Mouse (Mus musculus) hindbrain, embryonic 11.5 days (tissue): ENCODE measurements around the gene Cers4. TPM values are rescaled to one million over a fixed set of nuclear protein-coding genes. Genes with fewer than 3 reads are reported as not detected.

Experiments
- ATAC-seq: fragments of 200-750 bp; cut with Nextera tagmentation; 2 replicates; pipeline ENCODE4 v1.8.0; 2017; ENCODE audit warnings: mild to moderate bottlenecking, moderate TSS enrichment, moderate library complexity; ENCODE audit not compliant: low FRiP score
- DNase-seq: peaks from one replicate; pipeline ENCODE4 v3.0.0-alpha.2; 2015; ENCODE audit warnings: low spot score
- H3K27ac ChIP-seq: fragments of 300-500 bp; sonication (generic); 2 replicates; pipeline ENCODE4 v1.5.1; 2014; ENCODE audit warnings: mild to moderate bottlenecking, low read depth, low read length
- H3K27me3 ChIP-seq: fragments of 300-500 bp; sonication (generic); 2 replicates; pipeline ENCODE4 v1.6.1; 2014; ENCODE audit warnings: mild to moderate bottlenecking, low read length, moderate library complexity, mixed read lengths; ENCODE audit not compliant: control insufficient read depth, insufficient read depth
- H3K36me3 ChIP-seq: fragments of 300-500 bp; sonication (generic); 2 replicates; pipeline ENCODE4 v1.6.1; 2014; ENCODE audit warnings: mild to moderate bottlenecking, low read length, moderate library complexity, mixed read lengths; ENCODE audit not compliant: control insufficient read depth, insufficient read depth
- H3K4me1 ChIP-seq: fragments of 300-500 bp; sonication (generic); replicated peaks from 2 replicates; pipeline ENCODE4 v1.6.1; 2014; ENCODE audit warnings: low read length, mixed read lengths; ENCODE audit not compliant: control insufficient read depth, insufficient read depth
- H3K4me2 ChIP-seq: fragments of 300-500 bp; sonication (generic); replicated peaks from 2 replicates; pipeline ENCODE4 v1.6.1; 2014; ENCODE audit warnings: mild to moderate bottlenecking, low read depth, low read length
- H3K4me3 ChIP-seq: fragments of 300-500 bp; sonication (generic); 2 replicates; pipeline ENCODE4 v1.5.1; 2014; ENCODE audit warnings: low read depth, low read length
- H3K9ac ChIP-seq: fragments of 300-500 bp; sonication (generic); 2 replicates; pipeline ENCODE4 v1.6.1; 2014; ENCODE audit warnings: low read depth, low read length
- H3K9me3 ChIP-seq: fragments of 300-500 bp; sonication (generic); 2 replicates; pipeline ENCODE4 v1.6.1; 2016; ENCODE audit warnings: low read length; ENCODE audit not compliant: control insufficient read depth
- WGBS: fragments of 180-500 bp; shearing (Covaris S2); extraction: QIAGEN DNeasy Blood & Tissue Kit; methylation state at CpG from one replicate; pipeline ENCODE4 v1.1.7; 2014; 5-methylcytosine and 5-hydroxymethylcytosine counted together
- polyA plus RNA-seq: library from polyadenylated mRNA; unstranded; fragments of >200 nt; fragmentation: Nextera tagmentation; extraction: Ambion mirVana; gene quantifications from 2 replicates; pipeline ENCODE4 v1.2.1, GENCODE M21; 2014

The Cers4 gene
- 13.1 and 13.9 TPM in 2 replicates for polyA plus RNA-seq

GRCm38 (mm10) chr8:4492851-4493685 lies at the start of gene Cers4:
Gene Cers4, plus strand, starts transcription at chr8:4493026.
- Histone ChIP-seq H3K27ac (0 out of 2 replicates have a peak within 1 kb of the TSS, but pooled peaks have one; percentile 10), H3K4me2 (peak within 1 kb of the TSS; percentile 90)

GRCm38 (mm10) chr8:4458165-4458564 lies 34.7 kb upstream of the Cers4 start:
- H3K27ac ChIP-seq = no peak overlapping the region
- no peaks in the 10 kb centered on the region for H3K9me3 ChIP-seq
- H3K36me3 ChIP-seq = no peaks in the 10 kb centered on the region
- no peak overlapping the region for H3K4me2 ChIP-seq
- H3K4me1 ChIP-seq = no peaks in the 10 kb centered on the region
- H3K27me3 ChIP-seq = no peaks in the 10 kb centered on the region
- DNase-seq (no peak), ATAC-seq (no peak)
- no peak overlapping the region for H3K4me3 ChIP-seq
- 86% methylated on average over 2 of the region's 2 CpGs for WGBS
- no peak overlapping the region for H3K9ac ChIP-seq

More at GRCm38 (mm10) chr8:4492851-4493685, at the start of gene Cers4:
- WGBS = 1% methylated on average over 38 of the region's 39 CpGs
- ATAC-seq (peak; percentile 92), DNase-seq (peak; percentile 78)
- Histone ChIP-seq H3K9ac (peak within 1 kb of the TSS; percentile 68), H3K4me3 (peak within 1 kb of the TSS; percentile 59), H3K36me3 (no peaks in the 10 kb centered on the region), H3K4me1 (no peaks in the 10 kb centered on the region; the same call in 1 of the 2 replicates), H3K27me3 (no peaks in the 10 kb centered on the region), H3K9me3 (no peaks in the 10 kb centered on the region)

GRCm38 (mm10) chr8:4463061-4463460 lies 29.8 kb upstream of the Cers4 start:
- H3K4me3 ChIP-seq = no peak overlapping the region
- no peaks in the 10 kb centered on the region for H3K27me3 ChIP-seq
- H3K4me2 ChIP-seq = no peak overlapping the region
- ATAC-seq (no peak), DNase-seq (no peak)
- 86% methylated on average over 2 of the region's 2 CpGs for WGBS
- no peaks in the 10 kb centered on the region for H3K36me3 ChIP-seq
- no peak overlapping the region for H3K27ac ChIP-seq
- no peak overlapping the region for H3K9ac ChIP-seq
- no peaks in the 10 kb centered on the region for H3K9me3 ChIP-seq
- no peaks in the 10 kb centered on the region for H3K4me1 ChIP-seq

- Histone ChIP-seq H3K4me2 (no peak overlapping the region), H3K27me3 (no peaks in the 10 kb centered on the region), H3K27ac (no peak overlapping the region), H3K9me3 (no peaks in the 10 kb centered on the region), H3K9ac (no peak overlapping the region), H3K36me3 (no peaks in the 10 kb centered on the region), H3K4me3 (no peak overlapping the region), H3K4me1 (no peaks in the 10 kb centered on the region)
- DNase-seq (no peak), ATAC-seq (no peak)
- WGBS = 78% methylated on average over 7 of the region's 7 CpGs
Observed at GRCm38 (mm10) chr8:4474419-4475187, 18.2 kb upstream of the Cers4 start.

GRCm38 (mm10) chr8:4481154-4481553 lies 11.7 kb upstream of the Cers4 start:
- WGBS = 80% methylated on average over 4 of the region's 4 CpGs
- no peak for ATAC-seq
- H3K4me3 ChIP-seq = no peak overlapping the region
- no peak overlapping the region for H3K9ac ChIP-seq
- DNase-seq = no peak
- H3K4me2 ChIP-seq = no peak overlapping the region
- H3K4me1 ChIP-seq = no peaks in the 10 kb centered on the region
- no peak overlapping the region for H3K27ac ChIP-seq
- no peaks in the 10 kb centered on the region for H3K36me3 ChIP-seq
- H3K9me3 ChIP-seq = no peaks in the 10 kb centered on the region
- H3K27me3 ChIP-seq = no peaks in the 10 kb centered on the region

GRCm38 (mm10) chr8:4481586-4481985 lies 11.2 kb upstream of the Cers4 start:
- Histone ChIP-seq H3K9me3 (no peaks in the 10 kb centered on the region), H3K27me3 (no peaks in the 10 kb centered on the region), H3K4me1 (no peaks in the 10 kb centered on the region), H3K9ac (no peak overlapping the region), H3K4me3 (no peak overlapping the region), H3K27ac (no peak overlapping the region), H3K4me2 (no peak overlapping the region), H3K36me3 (no peaks in the 10 kb centered on the region)
- DNase-seq = no peak
- no peak for ATAC-seq
- 73% methylated on average over 4 of the region's 4 CpGs for WGBS

GRCm38 (mm10) chr8:4482501-4482900 lies 10.3 kb upstream of the Cers4 start:
- Histone ChIP-seq H3K4me1 (no peaks in the 10 kb centered on the region), H3K27ac (no peak overlapping the region), H3K9ac (no peak overlapping the region), H3K36me3 (no peaks in the 10 kb centered on the region), H3K27me3 (no peaks in the 10 kb centered on the region), H3K4me2 (no peak overlapping the region), H3K9me3 (no peaks in the 10 kb centered on the region), H3K4me3 (no peak overlapping the region)
- DNase-seq (no peak), ATAC-seq (no peak)
- WGBS = 72% methylated on average over 4 of the region's 4 CpGs

- no peak for DNase-seq
- WGBS = 86% methylated on average over 6 of the region's 6 CpGs
- H3K4me2 ChIP-seq = no peak overlapping the region
- no peak overlapping the region for H3K4me3 ChIP-seq
- ATAC-seq = no peak
- no peak overlapping the region for H3K27ac ChIP-seq
- H3K36me3 ChIP-seq = no peaks in the 10 kb centered on the region
- no peaks in the 10 kb centered on the region for H3K27me3 ChIP-seq
- H3K9ac ChIP-seq = no peak overlapping the region
- H3K9me3 ChIP-seq = no peaks in the 10 kb centered on the region
- no peaks in the 10 kb centered on the region for H3K4me1 ChIP-seq
Observed at GRCm38 (mm10) chr8:4483330-4483729, 9.5 kb upstream of the Cers4 start.
